Mouse (Mus musculus) MEL (cell line): Measurements from ENCODE around the gene H2-Ob.

Experiments
- CTCF ChIP-seq, 3 experiments: IDR thresholded peaks in 2 of 3; conservative IDR thresholded peaks in 1 of 3; 2 replicates each; pipeline ENCODE4 v1.5.1; 2011 to 2012; ENCODE audit warnings: low read length in 3 of 3, low read depth in 2 of 3, mild to moderate bottlenecking in 2 of 3, improper control_type of control experiment in 1 of 3, inconsistent platforms in 1 of 3, mixed read lengths in 1 of 3, moderate library complexity in 1 of 3; ENCODE audit not compliant: control insufficient read depth in 1 of 3, insufficient read depth in 1 of 3, poor library complexity in 1 of 3, severe bottlenecking in 1 of 3
- GATA1 ChIP-seq: IDR thresholded peaks from 2 replicates; pipeline ENCODE4 v1.6.1; 2011; ENCODE audit warnings: low read depth, low read length, improper control_type of control experiment
- MYC ChIP-seq: IDR thresholded peaks from 2 replicates; pipeline ENCODE4 v1.6.1; 2011; ENCODE audit warnings: low read depth, mild to moderate bottlenecking, low read length, improper control_type of control experiment, moderate library complexity
- POLR2A ChIP-seq, 2 experiments: IDR thresholded peaks; 2 replicates each; pipeline ENCODE4 v1.6.1; 2011 to 2012; ENCODE audit warnings: low read length in 2 of 2, mild to moderate bottlenecking in 2 of 2, control low read depth in 1 of 2, improper control_type of control experiment in 1 of 2, low read depth in 1 of 2, moderate library complexity in 1 of 2; ENCODE audit not compliant: control insufficient read depth in 1 of 2, insufficient read depth in 1 of 2, poor library complexity in 1 of 2

DNA sequence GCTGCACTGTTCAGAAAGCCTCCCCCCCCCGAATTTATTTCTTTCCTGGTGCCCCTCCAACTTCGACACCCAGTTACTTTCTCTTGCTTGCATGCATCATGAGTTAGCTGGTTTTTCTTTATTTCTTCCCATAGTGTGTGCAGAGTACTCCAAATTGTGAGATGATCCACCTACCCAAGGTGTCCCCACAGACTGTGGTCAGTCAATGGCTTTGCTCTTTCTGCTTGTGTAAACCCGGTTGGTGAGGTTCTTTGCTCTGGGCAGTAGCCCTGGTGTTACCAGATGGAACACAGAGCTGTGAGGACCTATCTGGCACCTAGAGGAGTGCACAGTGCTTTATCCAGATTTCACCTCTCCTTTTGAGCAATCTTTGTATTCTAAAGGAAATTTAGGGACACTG lies 49.4 kb downstream of the H2-Ob start:
- TF ChIP-seq CTCF (IDR thresholded peaks at IDR 0.05 in 2 of 3, conservative IDR thresholded peaks at IDR 0.05 in 1 of 3; ENCODE audit: control insufficient read depth in 1 of 3, insufficient read depth in 1 of 3, low read depth in 2 of 3, low read length in 3 of 3, poor library complexity in 1 of 3, severe bottlenecking in 1 of 3) (no peak), GATA1 (no peak), POLR2A (IDR thresholded peaks at IDR 0.05; ENCODE audit: control insufficient read depth in 1 of 2, insufficient read depth in 1 of 2, low read depth in 1 of 2, low read length in 2 of 2, poor library complexity in 1 of 2) (no peak), MYC (no peak)
